8 mouse cellular contexts compared by ENCODE assay signal in the genomic region with DNA sequence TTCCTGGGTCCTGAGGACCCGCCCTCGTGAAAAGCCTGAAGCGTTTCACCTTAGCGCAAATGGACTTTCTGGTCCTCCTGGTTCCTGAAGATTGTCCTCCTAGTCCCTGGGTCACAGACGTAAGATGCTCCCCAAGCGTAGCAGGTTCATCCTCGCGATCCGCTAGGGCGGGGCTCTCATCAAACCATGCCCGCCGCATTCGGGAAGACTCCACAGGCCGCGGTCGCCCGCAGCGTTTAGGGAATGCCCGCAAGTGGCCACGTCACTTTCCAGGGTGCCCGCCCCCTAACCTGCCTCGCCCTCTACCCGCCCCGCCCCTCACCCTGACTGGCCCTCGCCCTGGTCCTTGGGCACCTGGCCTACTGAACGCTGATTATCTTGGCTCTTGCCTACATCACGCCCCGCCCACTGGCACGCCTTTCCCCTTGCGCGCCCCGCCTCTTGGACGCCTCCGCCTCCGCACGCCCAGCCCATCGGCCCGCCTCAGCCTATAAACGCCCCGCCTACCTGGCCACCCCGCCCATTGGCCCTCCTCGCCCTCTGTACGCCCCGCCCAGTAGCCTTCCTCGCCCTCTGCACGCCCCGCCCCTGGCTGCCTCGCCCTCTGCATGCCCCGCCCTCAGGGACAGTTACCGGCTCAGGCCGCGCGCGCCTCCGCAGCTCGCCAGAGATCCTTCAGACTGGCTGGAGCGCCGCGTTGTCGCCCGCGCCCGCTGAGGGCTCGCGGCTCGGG. TPM values are rescaled to one million over a fixed set of nuclear protein-coding genes. Genes with fewer than 3 reads are reported as not detected.
DNase-seq lines count a peak whose midpoint lies in the region; ATAC-seq and TF ChIP-seq lines count a peak whose summit lies in the region.

Gene Larp1b, plus strand, starts transcription at position 659 of the 733 bp plus-strand sequence.

- peak; percentile 84 for TF ChIP-seq POLR2A in heart, adult 2 months (IDR thresholded peaks at IDR 0.05; ENCODE audit: insufficient read depth, low read depth, low read length)

- H3K4me3 ChIP-seq in embryonic facial prominence, embryonic 14.5 days (ENCODE audit: low read depth, low read length), result peak within 1 kb of the TSS; percentile 75
- peak within 1 kb of the TSS; percentile 65 for H3K4me3 ChIP-seq in heart, adult 2 months
- H3K4me3 ChIP-seq in limb, embryonic 13.5 days, result peak within 1 kb of the TSS; percentile 74
- H3K4me3 ChIP-seq in midbrain, embryonic 16.5 days (ENCODE audit: low read depth, low read length), result peak within 1 kb of the TSS; percentile 81

- H3K79me2 ChIP-seq in heart, adult 2 months (replicated peaks; ENCODE audit: control insufficient read depth, insufficient read depth, low read length), result no peaks in the 10 kb centered on the region

- H3K4me2 ChIP-seq in embryonic facial prominence, embryonic 14.5 days (ENCODE audit: low read depth, low read length), result peak within 1 kb of the TSS; percentile 99
- peak within 1 kb of the TSS; percentile 99 for H3K4me2 ChIP-seq in limb, embryonic 13.5 days (replicated peaks)
- H3K4me2 ChIP-seq in midbrain, embryonic 16.5 days (ENCODE audit: low read length), result peak within 1 kb of the TSS; percentile 78

- no peak for TF ChIP-seq EP300 in heart, adult 2 months (IDR thresholded peaks at IDR 0.05; ENCODE audit: insufficient read depth, low read depth, low read length)

- intact Hi-C loops in heart, adult 2 months (cut with DNase I), result loop anchor here (1.0 to 5.0 kb wide), 4 partner anchors 55 to 202 kb away; partner anchors contain the start of genes Abhd18, Mfsd8 and Pgrmc2

- 0 out of 2 replicates have a peak, but pooled peaks cover 2% of the 10 kb centered on the region for H3K4me1 ChIP-seq in embryonic facial prominence, embryonic 14.5 days (ENCODE audit: control insufficient read depth, insufficient read depth, low read length)
- peaks cover 1% of the 10 kb centered on the region for H3K4me1 ChIP-seq in heart, adult 2 months (ENCODE audit: control insufficient read depth, insufficient read depth, low read length)
- peaks cover 12% of the 10 kb centered on the region; the same call in 1 of the 2 replicates for H3K4me1 ChIP-seq in limb, embryonic 13.5 days
- H3K4me1 ChIP-seq in midbrain, embryonic 16.5 days (ENCODE audit: control insufficient read depth, insufficient read depth, low read length), result peaks cover 11% of the 10 kb centered on the region

- ATAC-seq in embryonic facial prominence, embryonic 14.5 days (ENCODE audit: low read depth), result peak; percentile 96
- peak; percentile 97 for ATAC-seq in limb, embryonic 13.5 days (ENCODE audit: low FRiP score, low read depth)
- peak; percentile 96 for ATAC-seq in midbrain, embryonic 16.5 days

- 2% methylated on average over 47 of the region's 66 CpGs for WGBS in embryonic facial prominence, embryonic 14.5 days
- under 1% methylated on average over 66 of the region's 66 CpGs for WGBS in heart, adult 2 months
- WGBS in limb, embryonic 13.5 days, result 1% methylated on average over 64 of the region's 66 CpGs
- WGBS in midbrain, embryonic 16.5 days, result under 1% methylated on average over 60 of the region's 66 CpGs

- no peak for TF ChIP-seq CTCF in heart, adult 2 months (IDR thresholded peaks at IDR 0.05)

- H3K27ac ChIP-seq in embryonic facial prominence, embryonic 14.5 days (replicated peaks; ENCODE audit: low read depth, low read length), result peak within 1 kb of the TSS; percentile 44; the same call in 1 of the 2 replicates
- H3K27ac ChIP-seq in heart, adult 2 months, result peak within 1 kb of the TSS; percentile 85
- H3K27ac ChIP-seq in limb, embryonic 13.5 days, result 0 out of 2 replicates have a peak within 1 kb of the TSS, but pooled peaks have one; percentile 28
- peak within 1 kb of the TSS; percentile 76 for H3K27ac ChIP-seq in midbrain, embryonic 16.5 days (ENCODE audit: low read length)

- H3K36me3 ChIP-seq in embryonic facial prominence, embryonic 14.5 days (ENCODE audit: control insufficient read depth, insufficient read depth, low read length), result no peaks in the 10 kb centered on the region
- H3K36me3 ChIP-seq in heart, adult 2 months (ENCODE audit: control insufficient read depth, insufficient read depth, low read length), result no peaks in the 10 kb centered on the region
- H3K36me3 ChIP-seq in limb, embryonic 13.5 days, result no peaks in the 10 kb centered on the region
- H3K36me3 ChIP-seq in midbrain, embryonic 16.5 days (ENCODE audit: control insufficient read depth, insufficient read depth, low read length), result no peaks in the 10 kb centered on the region

- H3K27me3 ChIP-seq in embryonic facial prominence, embryonic 14.5 days (replicated peaks; ENCODE audit: control insufficient read depth, insufficient read depth, low read length), result peaks cover 18% of the 10 kb centered on the region
- no peaks in the 10 kb centered on the region for H3K27me3 ChIP-seq in heart, adult 2 months (ENCODE audit: control insufficient read depth, insufficient read depth, low read length)
- H3K27me3 ChIP-seq in limb, embryonic 13.5 days, result peaks cover 43% of the 10 kb centered on the region
- H3K27me3 ChIP-seq in midbrain, embryonic 16.5 days (ENCODE audit: control insufficient read depth, insufficient read depth, low read depth, low read length), result peaks cover 4% of the 10 kb centered on the region

- H3K9me3 ChIP-seq in embryonic facial prominence, embryonic 14.5 days (ENCODE audit: control insufficient read depth, low read length), result no peaks in the 10 kb centered on the region
- H3K9me3 ChIP-seq in limb, embryonic 13.5 days, result no peaks in the 10 kb centered on the region
- H3K9me3 ChIP-seq in midbrain, embryonic 16.5 days (replicated peaks; ENCODE audit: control insufficient read depth, low read length, poor library complexity, severe bottlenecking), result no peaks in the 10 kb centered on the region

- DNase-seq in 3T3-L1 (ENCODE audit: low read depth, low spot score), result peak; percentile 91
- DNase-seq in adrenal gland, postnatal 4 days (ENCODE audit: low spot score in 2 of 2), result peak; percentile 100
- DNase-seq in embryonic facial prominence, embryonic 14.5 days (ENCODE audit: low spot score), result peak; percentile 97
- DNase-seq in heart, adult 2 months, result peak; percentile 99 to 100
- DNase-seq in kidney, adult 8-10 months, result peak; percentile 99 to 100
- DNase-seq in spleen, postnatal 10 days (ENCODE audit: low spot score in 2 of 2), result peak; percentile 100

- H3K9ac ChIP-seq in embryonic facial prominence, embryonic 14.5 days (ENCODE audit: low read depth, low read length), result peak within 1 kb of the TSS; percentile 73
- peak within 1 kb of the TSS; percentile 83 for H3K9ac ChIP-seq in heart, adult 2 months (ENCODE audit: low read depth, low read length)
- peak within 1 kb of the TSS; percentile 72 for H3K9ac ChIP-seq in limb, embryonic 13.5 days
- H3K9ac ChIP-seq in midbrain, embryonic 16.5 days (ENCODE audit: low read depth, low read length), result peak within 1 kb of the TSS; percentile 81

RNA-seq across cellular contexts. Expression of gene Larp1b, which starts in this region (rescaled TPM):
- total RNA-seq in adrenal gland, postnatal 4 days (2021), result 10 to 100 TPM; 21.0 to 23.1 TPM
- polyA plus RNA-seq in embryonic facial prominence, embryonic 14.5 days (2014; fragmentation: Nextera tagmentation; extraction: Ambion mirVana), result 3.1 and 5.9 TPM in 2 replicates
- total RNA-seq in heart, adult 2 months (2021), result 10 to 100 TPM; 62.6 to 66.9 TPM
- 16.2 and 32.9 TPM in 2 replicates for polyA plus RNA-seq in heart, adult 2 months (2012; rRNA removed)
- 1.5 and 1.6 TPM in 2 replicates for polyA plus RNA-seq in limb, embryonic 13.5 days (2015; fragmentation: Nextera tagmentation; extraction: Ambion mirVana)
- 4.1 and 5.2 TPM in 2 replicates for polyA plus RNA-seq in midbrain, embryonic 16.5 days (2015; fragmentation: Nextera tagmentation; extraction: Ambion mirVana)

Comparison
In these comparisons a context has a peak if more than half of its experiments do, and no peak if none do; other contexts are left out.
1. Peak in every context shown above with its lines: DNase-seq, ATAC-seq, H3K4me3 ChIP-seq and H3K27ac ChIP-seq.
2. H3K27ac ChIP-seq: peak in every context shown above with its lines; median percentile 85 in heart, adult 2 months; 76 in midbrain, embryonic 16.5 days; 44 in embryonic facial prominence, embryonic 14.5 days; 28 in limb, embryonic 13.5 days.